Mouse (Mus musculus) forebrain, embryonic 16.5 days (tissue): ENCODE results near the gene Rab8b. TPM values are rescaled to one million over a fixed set of nuclear protein-coding genes. Genes with fewer than 3 reads are reported as not detected.
A peak's percentile ranks its signal among the peaks of the same experiment; 100 is the strongest.

Experiments used
- ATAC-seq: fragments of 200-750 bp; cut with Nextera tagmentation; 2 replicates; pipeline ENCODE4 v1.8.0; 2017; ENCODE audit warnings: mild to moderate bottlenecking, moderate library complexity
- H3K27ac ChIP-seq: fragments of 300-500 bp; sonication (generic); 2 replicates; pipeline ENCODE4 v1.5.1; 2014; ENCODE audit warnings: low read length, control low read depth
- H3K27me3 ChIP-seq: fragments of 300-500 bp; sonication (generic); replicated peaks from 2 replicates; pipeline ENCODE4 v1.6.1; 2014; ENCODE audit warnings: low read length; ENCODE audit not compliant: control insufficient read depth, insufficient read depth
- H3K36me3 ChIP-seq: fragments of 300-500 bp; sonication (generic); 2 replicates; pipeline ENCODE4 v1.6.1; 2014; ENCODE audit not compliant: control insufficient read depth, insufficient read depth
- H3K4me1 ChIP-seq: fragments of 300-500 bp; sonication (generic); replicated peaks from 2 replicates; pipeline ENCODE4 v1.6.1; 2014; ENCODE audit warnings: low read length; ENCODE audit not compliant: control insufficient read depth, insufficient read depth
- H3K4me2 ChIP-seq: fragments of 300-500 bp; sonication (generic); 2 replicates; pipeline ENCODE4 v1.6.1; 2014; ENCODE audit warnings: mild to moderate bottlenecking, low read length, control low read depth
- H3K4me3 ChIP-seq: fragments of 300-500 bp; sonication (generic); replicated peaks from 2 replicates; pipeline ENCODE4 v1.5.1; 2014; ENCODE audit warnings: mild to moderate bottlenecking, low read length, control low read depth
- H3K9ac ChIP-seq: fragments of 300-500 bp; sonication (generic); replicated peaks from 2 replicates; pipeline ENCODE4 v1.6.1; 2014; ENCODE audit warnings: low read depth, low read length, control low read depth
- H3K9me3 ChIP-seq: fragments of 300-500 bp; sonication (generic); 2 replicates; pipeline ENCODE4 v1.6.1; 2016; ENCODE audit warnings: low read length; ENCODE audit not compliant: control insufficient read depth
- WGBS: fragments of 180-500 bp; shearing (Covaris S2); extraction: QIAGEN DNeasy Blood & Tissue Kit; methylation state at CpG from one replicate; pipeline ENCODE4 v1.1.7; 2014; 5-methylcytosine and 5-hydroxymethylcytosine counted together
- polyA plus RNA-seq: library from polyadenylated mRNA; unstranded; fragments of >200 nt; fragmentation: Nextera tagmentation; extraction: Ambion mirVana; gene quantifications from 2 replicates; pipeline ENCODE4 v1.2.1, GENCODE M21; 2015

Rab8b gene
- polyA plus RNA-seq, 1 experiment from 2014 or later = 41.2 TPM

GRCm38 (mm10) chr9:66938836-66939235 lies 19.3 kb upstream of the Rab8b start:
- ATAC-seq = peak; percentile 7; the same call in 1 of the 2 replicates
- Histone ChIP-seq H3K9me3 (no peaks in the 10 kb centered on the region), H3K27ac (no peak overlapping the region), H3K27me3 (no peaks in the 10 kb centered on the region), H3K36me3 (no peaks in the 10 kb centered on the region), H3K4me3 (no peak overlapping the region), H3K4me1 (peaks cover 9% of the 10 kb centered on the region), H3K9ac (no peak overlapping the region), H3K4me2 (no peak overlapping the region)
- WGBS = 3% methylated on average over 4 of the region's 4 CpGs

GRCm38 (mm10) chr9:66937507-66937906 lies 18.0 kb upstream of the Rab8b start:
- Histone ChIP-seq H3K9me3 (no peaks in the 10 kb centered on the region), H3K4me1 (peaks cover 17% of the 10 kb centered on the region), H3K27me3 (no peaks in the 10 kb centered on the region), H3K9ac (no peak overlapping the region), H3K4me3 (no peak overlapping the region), H3K4me2 (no peak overlapping the region), H3K36me3 (no peaks in the 10 kb centered on the region), H3K27ac (no peak overlapping the region)
- no peak for ATAC-seq
- 39% methylated on average over 8 of the region's 8 CpGs for WGBS

DNA sequence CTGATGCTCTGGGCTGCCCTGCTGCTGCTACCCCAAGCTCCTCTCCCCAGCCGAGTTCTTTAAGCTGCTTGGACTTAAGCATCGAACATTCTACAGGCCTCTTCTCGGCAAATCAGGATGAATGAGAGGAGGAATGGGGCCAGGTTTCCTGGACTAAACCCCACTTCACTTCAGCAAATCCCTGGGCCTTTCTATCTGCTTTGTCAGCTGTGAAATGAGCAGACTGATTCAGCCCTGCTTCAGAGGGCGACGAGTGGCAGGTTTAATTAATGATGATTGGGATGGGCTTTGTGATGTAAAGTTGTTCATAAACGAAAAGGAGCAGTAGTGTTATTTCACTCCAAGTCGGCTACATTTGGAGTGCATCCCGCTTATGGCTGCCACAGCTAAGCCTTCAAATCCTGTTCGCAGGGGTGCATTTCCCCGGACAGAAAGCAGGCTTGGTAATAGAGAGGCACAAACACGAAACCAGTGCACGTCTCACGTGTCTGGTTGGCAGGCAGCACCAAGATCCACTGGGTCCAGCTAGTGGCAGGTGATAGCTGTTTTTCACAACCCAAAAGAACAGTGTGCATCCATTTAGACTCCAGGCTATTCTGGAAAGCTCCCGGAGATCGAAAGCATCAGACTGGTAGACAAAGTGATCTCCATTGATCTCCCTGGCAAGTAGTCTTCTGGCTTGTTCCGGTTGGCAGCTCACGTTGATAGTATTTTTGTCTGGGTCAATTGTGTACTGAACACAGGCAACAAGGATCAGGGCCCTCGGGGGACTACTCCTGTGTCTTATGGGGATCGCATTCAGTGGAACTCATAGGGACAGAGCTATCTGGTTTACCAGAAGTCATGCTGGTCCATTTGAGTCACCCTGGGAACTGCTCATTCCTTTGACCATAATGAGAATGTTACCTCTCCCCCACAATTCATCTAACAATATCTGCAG lies 14.7 kb upstream of the Rab8b start:
- Histone ChIP-seq H3K9ac (no peak overlapping the region; the same call in 1 of the 2 replicates), H3K9me3 (no peaks in the 10 kb centered on the region), H3K27ac (peak overlapping the region; percentile 85), H3K4me3 (no peak overlapping the region), H3K36me3 (no peaks in the 10 kb centered on the region), H3K4me2 (peak overlapping the region; percentile 22), H3K4me1 (peaks cover 17% of the 10 kb centered on the region), H3K27me3 (no peaks in the 10 kb centered on the region)
- ATAC-seq = peak; percentile 92
- 8% methylated on average over 19 of the region's 19 CpGs for WGBS

GRCm38 (mm10) chr9:66930351-66930750 lies 10.9 kb upstream of the Rab8b start:
- Histone ChIP-seq H3K36me3 (no peaks in the 10 kb centered on the region), H3K4me2 (no peak overlapping the region), H3K27ac (no peak overlapping the region), H3K9ac (no peak overlapping the region), H3K4me1 (peaks cover 30% of the 10 kb centered on the region), H3K9me3 (no peaks in the 10 kb centered on the region), H3K4me3 (no peak overlapping the region), H3K27me3 (no peaks in the 10 kb centered on the region)
- no peak for ATAC-seq
- WGBS = 75% methylated on average over 7 of the region's 7 CpGs

DNA sequence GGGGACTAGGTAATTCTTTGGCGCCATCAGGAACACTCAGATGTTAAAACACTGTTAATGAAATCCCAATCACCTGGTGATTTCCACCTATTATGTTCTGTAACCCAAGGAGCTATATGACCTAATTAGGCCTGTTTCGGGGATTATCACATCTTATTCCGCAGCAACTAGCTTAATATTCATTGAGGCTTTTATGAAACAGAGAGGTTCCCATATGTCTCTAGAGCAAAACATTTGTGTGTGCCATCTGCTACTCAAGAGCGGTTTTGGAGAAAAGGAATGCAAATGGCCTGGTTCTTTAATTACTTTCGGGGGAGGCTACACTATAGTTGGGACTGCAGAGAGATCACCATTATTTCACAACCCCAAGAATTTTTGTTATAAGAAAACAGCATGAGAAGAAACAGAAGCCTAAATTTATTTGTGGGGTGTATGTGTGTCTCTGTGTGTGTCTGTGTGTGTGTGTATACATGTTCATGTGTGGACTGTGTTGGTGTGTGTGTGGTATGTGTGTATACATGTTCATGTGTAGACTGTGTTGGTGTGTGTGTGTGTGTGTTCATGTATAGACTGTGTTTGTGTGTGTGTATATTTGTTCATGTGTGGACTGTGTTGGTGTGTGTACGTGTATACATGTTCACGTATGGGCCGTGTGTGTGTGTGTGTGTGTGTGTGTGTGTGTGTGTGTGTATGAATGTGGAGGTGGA lies 8.4 kb upstream of the Rab8b start:
- 43% methylated on average over 8 of the region's 8 CpGs for WGBS
- no peaks in the 10 kb centered on the region for H3K27me3 ChIP-seq
- H3K27ac ChIP-seq = peak overlapping the region; percentile 68
- H3K4me2 ChIP-seq = no peak overlapping the region
- H3K4me3 ChIP-seq = no peak overlapping the region
- peak; percentile 73 for ATAC-seq
- no peak overlapping the region for H3K9ac ChIP-seq
- no peaks in the 10 kb centered on the region for H3K36me3 ChIP-seq
- no peaks in the 10 kb centered on the region for H3K9me3 ChIP-seq
- H3K4me1 ChIP-seq = peaks cover 13% of the 10 kb centered on the region

GRCm38 (mm10) chr9:66925853-66926252 lies 6.4 kb upstream of the Rab8b start:
- H3K9me3 ChIP-seq = no peaks in the 10 kb centered on the region
- no peak overlapping the region for H3K4me2 ChIP-seq
- no peak overlapping the region for H3K27ac ChIP-seq
- WGBS = 79% methylated on average over 3 of the region's 3 CpGs
- no peak overlapping the region for H3K4me3 ChIP-seq
- H3K36me3 ChIP-seq = no peaks in the 10 kb centered on the region
- H3K4me1 ChIP-seq = peaks cover 13% of the 10 kb centered on the region
- ATAC-seq = no peak
- H3K9ac ChIP-seq = no peak overlapping the region
- H3K27me3 ChIP-seq = no peaks in the 10 kb centered on the region

GRCm38 (mm10) chr9:66922076-66922475 lies 2.6 kb upstream of the Rab8b start:
- no peaks in the 10 kb centered on the region for H3K9me3 ChIP-seq
- WGBS = 96% methylated on average over 1 of the region's 1 CpGs
- ATAC-seq = no peak

DNA sequence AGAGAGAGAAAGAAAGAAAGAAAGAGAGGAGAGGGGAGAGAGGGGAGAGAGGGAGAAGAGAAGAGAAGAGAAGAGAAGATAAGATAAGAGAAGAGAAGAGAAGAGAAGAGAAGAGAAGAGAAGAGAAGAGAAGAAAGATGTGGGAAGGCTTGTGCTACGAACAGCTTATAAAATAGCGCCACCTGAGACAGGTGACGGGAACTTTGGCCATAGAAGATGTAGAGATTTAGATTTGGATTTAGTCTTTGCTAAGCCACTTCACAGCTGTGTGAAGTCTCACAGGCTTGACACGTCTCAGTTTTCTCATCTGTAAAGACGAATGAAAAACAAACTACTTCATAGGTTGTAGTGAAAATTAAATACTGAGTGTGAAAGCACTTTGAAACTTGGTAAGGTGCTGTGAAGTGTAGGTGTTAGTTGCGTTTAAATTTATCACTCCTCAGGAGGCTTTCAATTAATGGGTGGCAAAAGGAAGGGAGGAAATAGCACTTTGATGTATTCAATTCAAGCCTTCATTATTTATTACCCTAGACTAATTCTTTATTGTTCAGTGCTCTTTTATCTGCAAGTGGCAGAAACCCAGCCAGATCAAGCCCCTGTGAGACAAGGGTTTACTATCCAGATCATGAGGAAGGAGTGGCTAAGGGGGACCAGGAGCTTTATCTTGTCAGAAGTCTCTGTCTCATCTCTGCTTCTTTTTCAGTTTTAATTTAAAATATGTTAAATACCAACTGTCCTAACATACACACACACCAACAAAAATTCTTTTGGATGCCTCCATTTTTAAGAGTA lies 1.2 kb upstream of the Rab8b start:
- Histone ChIP-seq H3K4me1 (peaks cover 25% of the 10 kb centered on the region), H3K9me3 (no peaks in the 10 kb centered on the region), H3K4me2 (peak overlapping the region; percentile 84), H3K36me3 (no peaks in the 10 kb centered on the region), H3K27ac (no peak overlapping the region), H3K9ac (no peak overlapping the region), H3K4me3 (no peak overlapping the region), H3K27me3 (no peaks in the 10 kb centered on the region)
- no peak for ATAC-seq
- 11% methylated on average over 6 of the region's 6 CpGs for WGBS

More at GRCm38 (mm10) chr9:66922076-66922475, 2.6 kb upstream of the Rab8b start:
- Histone ChIP-seq H3K27ac (no peak overlapping the region), H3K4me1 (peaks cover 24% of the 10 kb centered on the region), H3K27me3 (no peaks in the 10 kb centered on the region), H3K36me3 (no peaks in the 10 kb centered on the region), H3K9ac (no peak overlapping the region), H3K4me3 (no peak overlapping the region), H3K4me2 (no peak overlapping the region)

DNA sequence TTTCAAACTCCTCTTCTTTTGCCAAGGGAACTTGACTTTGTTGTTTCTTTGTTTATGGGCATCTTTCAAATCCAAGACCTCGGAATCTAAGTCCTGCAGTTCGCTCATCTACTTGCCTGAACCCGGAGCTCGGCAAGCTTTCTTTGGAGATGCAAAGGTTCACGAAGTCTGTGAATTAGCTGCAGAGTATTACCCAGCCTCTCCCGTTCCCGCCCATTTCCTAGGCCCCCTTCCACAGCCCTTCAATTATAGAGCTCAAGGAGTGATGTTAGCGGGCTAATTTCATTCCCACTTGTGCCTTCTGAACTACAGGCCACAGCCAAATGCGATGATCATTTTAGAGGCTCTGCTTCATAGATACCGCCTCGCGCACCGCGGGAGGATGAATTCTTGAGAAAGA lies 494 bp upstream of the Rab8b start:
- 0% methylated on average over 14 of the region's 14 CpGs for WGBS

More for the DNA sequence above, 494 bp upstream of the Rab8b start:
- Histone ChIP-seq H3K4me2 (peak overlapping the region; percentile 84), H3K9ac (peak overlapping the region; percentile 94), H3K36me3 (no peaks in the 10 kb centered on the region), H3K27ac (peak overlapping the region; percentile 92), H3K4me3 (peak overlapping the region; percentile 88), H3K9me3 (no peaks in the 10 kb centered on the region), H3K4me1 (peaks cover 25% of the 10 kb centered on the region), H3K27me3 (no peaks in the 10 kb centered on the region)
- peak; percentile 51 for ATAC-seq
